Mouse (Mus musculus) erythroblast, embryonic 14.5 days (primary cell): ENCODE data around the gene Bbx. TPM values are rescaled to one million over a fixed set of nuclear protein-coding genes. Genes with fewer than 3 reads are reported as not detected.

Experiments
- H3K27me3 ChIP-seq: 2 replicates; pipeline ENCODE4 v1.6.1; 2012; ENCODE audit warnings: inconsistent platforms; ENCODE audit not compliant: control insufficient read depth
- H3K36me3 ChIP-seq: 2 replicates; pipeline ENCODE4 v1.6.1; 2012; ENCODE audit warnings: mild to moderate bottlenecking, inconsistent platforms; ENCODE audit not compliant: control insufficient read depth
- H3K4me1 ChIP-seq: 2 replicates; pipeline ENCODE4 v1.6.1; 2012; ENCODE audit warnings: inconsistent platforms; ENCODE audit not compliant: control insufficient read depth
- H3K4me3 ChIP-seq: replicated peaks from 2 replicates; pipeline ENCODE3; 2012; ENCODE audit warnings: moderate library complexity, mild to moderate bottlenecking, inconsistent platforms
- H3K9me3 ChIP-seq: 2 replicates; pipeline ENCODE4 v1.6.1; 2012; ENCODE audit warnings: low read length, inconsistent platforms, mixed read lengths; ENCODE audit not compliant: control insufficient read depth
- GATA1 ChIP-seq: IDR thresholded peaks from 2 replicates; pipeline ENCODE4 v1.6.1; 2012; ENCODE audit warnings: low read length, inconsistent platforms, mixed read lengths
- TAL1 ChIP-seq: IDR thresholded peaks from 3 replicates; pipeline ENCODE4 v1.6.1; 2012; ENCODE audit warnings: low read length, inconsistent platforms, mixed read lengths
- polyA plus RNA-seq: library from polyadenylated mRNA; stranded (reverse); fragments of >175 nt; gene quantifications from 2 replicates; pipeline ENCODE4 v1.2.3, GENCODE M21; 2012

Bbx gene
- polyA plus RNA-seq, 1 experiment: 0.03 TPM

DNA sequence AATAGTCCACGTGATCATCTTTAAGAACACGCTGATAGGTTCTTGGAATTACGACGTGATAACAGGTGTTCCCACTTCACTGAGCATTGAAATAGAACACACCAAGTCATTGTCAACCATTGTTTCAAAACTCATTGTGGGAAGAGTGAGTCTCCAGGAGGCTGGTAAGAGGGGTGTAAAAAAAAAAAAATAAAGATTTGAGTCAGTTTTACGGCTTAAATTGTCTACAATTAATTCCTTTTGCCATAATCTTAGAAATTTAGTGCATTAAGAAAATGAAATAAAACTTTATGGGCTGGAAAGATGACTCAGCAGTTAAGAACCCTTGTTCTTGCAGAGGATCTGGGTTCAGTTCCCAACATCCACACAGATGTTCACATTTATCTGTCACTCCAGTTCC lies 261.4 kb downstream of the Bbx start:
- H3K36me3 ChIP-seq: no peaks in the 10 kb centered on the region
- H3K27me3 ChIP-seq: no peaks in the 10 kb centered on the region
- no peak overlapping the region for H3K4me3 ChIP-seq
- no peaks in the 10 kb centered on the region for H3K4me1 ChIP-seq
- TF ChIP-seq GATA1 (no peak), TAL1 (no peak)
- no peaks in the 10 kb centered on the region for H3K9me3 ChIP-seq

DNA sequence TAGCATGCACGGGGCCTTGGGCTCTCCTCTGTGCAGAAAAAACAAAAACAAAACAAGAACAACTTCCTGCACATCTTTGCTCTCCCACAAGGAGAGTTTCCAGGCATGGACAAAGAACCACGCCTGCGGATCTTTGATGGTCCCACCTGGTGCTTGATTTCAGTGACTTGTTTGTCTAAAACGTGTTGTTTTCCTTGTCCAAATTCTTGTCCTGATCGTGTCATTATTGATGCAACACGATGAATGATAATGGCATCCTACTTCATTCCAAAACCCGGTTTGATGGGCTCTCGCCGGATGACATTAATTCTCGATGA lies 264.2 kb downstream of the Bbx start:
- Histone ChIP-seq H3K4me1 (no peaks in the 10 kb centered on the region), H3K36me3 (no peaks in the 10 kb centered on the region), H3K27me3 (no peaks in the 10 kb centered on the region), H3K9me3 (no peaks in the 10 kb centered on the region), H3K4me3 (no peak overlapping the region)
- TF ChIP-seq TAL1 (no peak), GATA1 (no peak)

DNA sequence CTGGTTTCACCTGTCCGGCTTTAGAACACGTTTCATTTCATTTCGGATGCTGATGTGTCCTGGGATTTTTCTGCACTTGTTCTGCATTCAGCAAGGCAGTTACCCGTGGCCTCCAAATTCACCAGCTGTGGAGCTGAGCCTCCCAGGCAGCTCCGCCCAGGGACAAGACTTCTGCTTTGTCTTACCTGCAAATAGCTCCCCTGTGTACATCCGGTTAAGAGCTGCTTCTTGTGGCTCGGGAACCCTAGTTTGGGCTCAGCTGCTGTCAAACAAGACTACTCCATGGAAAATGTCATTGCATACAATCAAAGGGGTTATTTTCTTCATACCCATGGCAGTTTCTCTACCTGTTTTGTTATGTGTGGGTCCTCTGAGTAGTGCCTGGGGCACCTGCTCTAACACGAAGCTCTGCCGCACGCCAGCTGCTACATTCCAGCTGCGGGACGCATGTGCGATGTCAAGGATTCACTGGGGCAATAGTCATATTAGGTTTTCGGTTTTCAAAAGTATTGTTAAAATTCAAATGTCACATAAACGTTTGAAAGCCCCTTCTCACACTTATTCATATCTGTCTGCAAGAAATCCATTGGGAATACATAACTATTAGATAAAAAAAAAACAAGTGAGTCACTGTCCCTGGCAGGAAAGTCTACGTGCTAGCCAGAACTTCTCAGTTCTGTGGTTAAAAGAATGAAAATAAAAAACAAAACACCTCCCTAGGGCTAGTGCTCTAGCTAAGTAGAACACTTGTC lies 264.8 kb downstream of the Bbx start:
- no peaks in the 10 kb centered on the region for H3K27me3 ChIP-seq
- no peaks in the 10 kb centered on the region for H3K4me1 ChIP-seq
- no peak overlapping the region for H3K4me3 ChIP-seq
- H3K9me3 ChIP-seq: no peaks in the 10 kb centered on the region
- no peaks in the 10 kb centered on the region for H3K36me3 ChIP-seq
- TF ChIP-seq GATA1 (no peak), TAL1 (no peak)

DNA sequence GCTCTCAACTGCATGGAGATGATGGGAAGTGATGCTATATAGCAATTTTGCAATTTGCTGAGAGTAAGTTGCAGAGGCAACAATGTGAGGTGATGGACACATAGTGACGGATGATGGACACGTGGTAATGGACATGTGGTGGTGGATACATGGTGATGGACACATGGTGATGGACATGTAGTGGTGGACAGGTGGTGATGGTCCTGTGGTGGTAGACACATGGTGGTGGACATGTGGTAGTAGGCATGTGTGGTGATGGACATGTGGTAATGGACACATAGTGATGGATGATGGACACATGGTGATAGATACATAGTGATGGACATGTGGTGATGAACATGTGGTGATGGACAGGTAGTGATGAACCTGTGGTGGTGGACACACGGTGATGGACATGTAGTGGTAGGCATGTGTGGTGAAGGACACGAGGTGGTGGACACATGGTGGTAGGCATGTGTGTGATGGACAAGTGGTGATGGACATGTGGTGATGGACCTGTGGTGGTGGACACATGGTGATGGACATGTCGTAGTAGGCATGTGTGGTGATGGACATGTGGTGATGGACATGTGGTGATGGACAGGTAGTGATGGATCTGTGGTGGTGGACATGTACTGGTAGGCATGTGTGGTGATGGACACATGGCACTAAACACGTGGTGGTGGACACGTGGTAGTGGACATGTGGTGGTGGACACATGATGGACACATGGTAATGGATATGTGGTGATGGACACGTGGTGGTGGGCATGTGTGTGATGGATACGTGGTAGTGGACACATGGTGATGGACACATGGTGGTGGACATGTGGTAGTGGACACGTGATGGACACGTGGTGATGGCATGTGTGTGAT lies 271.5 kb downstream of the Bbx start:
- no peak for TF ChIP-seq TAL1
- no peak for TF ChIP-seq GATA1
- no peak overlapping the region for H3K4me3 ChIP-seq
- no peaks in the 10 kb centered on the region for H3K36me3 ChIP-seq
- no peaks in the 10 kb centered on the region for H3K27me3 ChIP-seq
- H3K9me3 ChIP-seq: peaks cover 2% of the 10 kb centered on the region; the same call in 1 of the 2 replicates
- no peaks in the 10 kb centered on the region for H3K4me1 ChIP-seq

DNA sequence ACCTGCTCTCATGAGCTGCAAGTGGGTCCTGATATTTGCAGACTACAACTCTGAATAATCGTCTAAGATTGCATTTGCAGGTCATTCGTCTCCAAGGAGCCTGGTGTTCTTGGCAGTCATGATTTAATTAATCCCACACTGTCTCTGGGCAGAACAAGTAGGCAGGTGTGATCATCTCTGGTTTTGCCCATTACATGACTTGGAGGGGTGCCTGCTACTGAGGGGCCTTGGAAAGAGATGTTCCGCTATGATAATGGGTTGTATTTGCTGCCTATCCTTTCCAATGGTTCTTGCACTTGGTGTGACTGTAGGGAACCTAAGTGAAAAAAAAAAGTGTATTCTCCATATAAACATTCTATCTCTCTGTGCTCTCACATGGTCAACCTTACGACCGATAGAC lies 273.6 kb downstream of the Bbx start:
- H3K9me3 ChIP-seq: peaks cover 5% of the 10 kb centered on the region; the same call in 1 of the 2 replicates
- TF ChIP-seq TAL1 (no peak), GATA1 (no peak)
- no peak overlapping the region for H3K4me3 ChIP-seq
- no peaks in the 10 kb centered on the region for H3K27me3 ChIP-seq
- H3K36me3 ChIP-seq: no peaks in the 10 kb centered on the region
- no peaks in the 10 kb centered on the region for H3K4me1 ChIP-seq

DNA sequence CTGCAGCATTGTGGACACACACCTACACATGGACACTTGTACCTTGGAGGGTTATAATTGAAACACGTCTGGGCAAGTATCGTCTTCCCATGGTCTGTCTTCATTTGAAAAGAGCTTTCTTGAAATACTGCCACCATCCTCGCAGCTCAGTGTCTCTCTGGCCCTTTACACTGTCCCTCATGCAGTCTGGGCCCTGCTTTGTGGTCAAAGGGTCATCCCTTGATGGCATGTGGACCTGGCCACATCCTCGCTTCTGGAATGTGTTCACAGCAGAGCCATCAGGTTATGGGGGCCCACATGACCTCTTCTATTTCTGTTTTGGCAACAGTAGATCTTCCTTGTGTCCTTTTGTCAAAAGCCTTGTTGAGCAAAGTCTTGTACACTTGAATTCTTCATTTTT lies 282.6 kb downstream of the Bbx start:
- H3K36me3 ChIP-seq: no peaks in the 10 kb centered on the region
- no peaks in the 10 kb centered on the region for H3K4me1 ChIP-seq
- H3K27me3 ChIP-seq: no peaks in the 10 kb centered on the region
- no peak overlapping the region for H3K4me3 ChIP-seq
- H3K9me3 ChIP-seq: peaks cover 11% of the 10 kb centered on the region
- TF ChIP-seq TAL1 (no peak), GATA1 (no peak)

DNA sequence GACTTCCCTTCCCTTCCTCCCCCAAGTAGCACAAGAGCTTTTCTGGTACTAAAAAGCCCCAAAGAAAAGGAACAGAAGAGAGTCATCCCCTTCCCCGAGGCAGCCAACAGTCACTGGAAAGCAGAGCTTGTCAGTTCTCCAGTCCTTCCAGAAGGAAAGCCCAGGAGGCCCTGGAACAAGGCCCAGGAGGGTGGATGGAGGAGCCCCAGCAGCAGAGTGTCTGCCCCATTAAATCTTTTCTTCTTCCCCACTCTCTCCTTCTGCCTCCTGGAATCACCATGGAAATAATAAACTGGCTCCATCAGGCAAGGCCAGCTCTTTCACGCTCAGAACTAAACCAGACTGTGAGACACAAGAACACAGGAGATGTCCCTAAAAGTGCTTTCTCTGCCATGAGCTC lies 284.3 kb downstream of the Bbx start:
- no peaks in the 10 kb centered on the region for H3K4me1 ChIP-seq
- peaks cover 13% of the 10 kb centered on the region for H3K9me3 ChIP-seq
- H3K27me3 ChIP-seq: no peaks in the 10 kb centered on the region
- TF ChIP-seq GATA1 (no peak), TAL1 (no peak)
- H3K36me3 ChIP-seq: no peaks in the 10 kb centered on the region
- H3K4me3 ChIP-seq: no peak overlapping the region

Other genes starting within 250 kb of the Bbx start
- gene Ccdc54, start 158.8 kb upstream of the Bbx start, polyA plus RNA-seq: not detected in 2 replicates